Mouse (Mus musculus) kidney, postnatal 14 days (tissue): ENCODE results near the gene Alox5.

ENCODE experiments used
- DNase-seq: peaks from one replicate; pipeline ENCODE4 v3.0.0; 2022; ENCODE audit warnings: mixed read lengths

The Alox5 gene

GRCm38 (mm10) chr6:116417518-116418315 is 43.3 kb downstream of the Alox5 start:
- no peak for DNase-seq

DNA sequence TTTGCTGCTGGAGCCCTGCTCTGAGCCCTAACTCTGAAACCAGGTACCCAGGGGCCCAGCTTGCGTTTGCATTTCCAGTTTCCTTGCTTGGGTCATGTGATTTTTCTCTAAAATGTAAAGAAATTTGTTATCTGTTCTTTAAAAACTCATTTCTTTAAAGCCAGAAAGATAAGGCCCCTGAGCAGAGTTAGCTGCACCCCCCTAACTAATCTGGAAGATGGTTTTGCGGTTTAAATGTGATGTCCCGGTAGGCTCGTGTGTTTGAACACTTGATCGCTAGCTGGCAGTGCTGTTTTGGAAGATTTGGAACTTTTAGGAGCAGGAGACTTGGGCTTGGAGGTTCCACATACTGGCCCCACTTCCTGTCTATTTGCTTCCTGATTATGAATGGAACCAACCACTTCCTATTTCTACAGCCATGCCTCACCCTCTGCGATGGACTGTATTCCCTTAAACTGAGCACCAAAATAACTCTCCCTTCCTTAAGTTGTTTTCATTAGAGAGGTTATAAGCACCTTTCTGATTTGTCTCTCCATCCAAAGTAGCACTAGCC is 44.9 kb downstream of the Alox5 start:
- DNase-seq = no peak

DNA sequence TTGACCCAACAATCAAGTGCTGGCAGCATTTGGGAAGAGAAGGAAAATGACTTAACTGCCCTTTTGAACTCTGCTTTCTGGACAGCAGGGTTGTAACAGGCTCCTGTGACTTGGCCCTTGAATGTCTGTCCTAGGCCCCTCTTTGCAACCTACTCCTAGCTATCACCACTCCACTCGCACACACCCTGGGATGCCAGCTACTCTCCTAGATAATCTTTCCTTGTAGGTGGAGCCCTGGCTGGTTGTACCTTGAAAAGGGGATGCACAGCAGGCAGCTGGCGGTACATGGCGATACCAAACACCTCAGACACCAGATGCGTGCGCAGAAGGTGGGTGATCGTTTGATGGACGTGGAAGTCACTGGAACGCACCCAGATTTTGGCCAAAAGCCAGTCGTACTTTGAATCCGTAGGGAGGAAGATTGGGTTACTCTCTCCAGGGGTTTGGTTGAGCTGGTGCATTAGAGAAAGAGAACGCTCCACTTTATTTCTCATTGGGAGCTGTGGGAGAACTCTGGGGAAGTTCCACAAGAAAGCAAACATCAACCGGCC is 45.8 kb downstream of the Alox5 start:
- DNase-seq = no peak

GRCm38 (mm10) chr6:116412546-116413325 is 48.2 kb downstream of the Alox5 start:
- no peak for DNase-seq

GRCm38 (mm10) chr6:116411716-116412115 is 49.3 kb downstream of the Alox5 start:
- no peak for DNase-seq

DNA sequence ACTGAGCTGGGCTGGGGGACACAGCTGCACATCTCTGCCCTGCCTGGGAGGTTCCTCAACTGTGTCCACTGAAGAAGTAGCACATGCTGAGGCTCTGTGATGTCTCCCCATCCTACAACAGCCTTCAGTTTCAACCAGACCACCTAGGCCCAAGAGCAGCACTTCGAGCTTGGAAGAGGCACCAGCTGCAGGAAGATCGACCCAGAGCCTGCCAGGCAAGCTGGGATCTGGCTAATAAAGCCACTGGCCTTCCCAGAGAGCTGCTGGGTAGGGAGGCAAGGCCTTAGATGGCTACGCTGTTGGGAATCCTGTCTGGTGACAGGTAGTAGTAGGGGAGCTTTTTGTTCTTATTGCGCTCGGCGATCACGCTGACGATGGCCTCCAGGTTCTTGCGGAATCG is 50.5 kb downstream of the Alox5 start:
- DNase-seq = no peak

DNA sequence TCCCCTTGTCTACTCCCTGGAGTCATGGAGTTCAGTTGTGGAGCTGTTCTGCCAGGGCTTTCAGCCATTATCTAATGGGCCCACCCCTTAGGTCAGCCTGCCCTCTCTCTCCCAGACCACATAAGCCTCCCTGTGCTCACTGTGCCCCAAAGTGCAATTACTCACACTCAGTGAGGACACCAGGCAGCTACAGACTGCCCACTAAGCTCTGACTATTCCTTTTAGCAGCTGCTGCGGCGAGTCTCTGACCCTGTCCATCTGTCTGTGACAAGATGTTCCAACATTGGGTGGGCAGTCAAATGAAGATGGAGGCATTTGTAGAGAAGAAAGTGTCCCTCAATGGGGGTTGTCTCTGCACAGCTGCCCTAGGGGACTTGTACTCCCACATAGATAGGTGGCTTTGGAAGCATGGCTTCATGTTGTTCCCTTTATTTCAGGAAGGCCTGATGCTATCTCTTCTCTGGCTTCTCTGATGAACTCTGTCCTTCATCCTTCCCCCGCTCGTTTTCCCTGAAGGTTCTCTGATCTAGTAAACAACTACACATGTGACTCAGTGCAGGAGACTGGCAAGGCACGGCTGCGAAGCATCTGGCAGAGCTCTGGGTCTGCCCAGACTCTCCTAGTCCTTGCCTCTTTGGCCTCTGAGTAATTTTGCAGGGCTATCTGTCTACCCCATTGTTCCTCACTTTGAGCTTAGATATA is 52.9 kb downstream of the Alox5 start:
- DNase-seq = no peak

- DNase-seq = no peak
Measured at GRCm38 (mm10) chr6:116407216-116407615, 53.8 kb downstream of the Alox5 start.

- DNase-seq = no peak
Measured at GRCm38 (mm10) chr6:116406680-116407079, 54.3 kb downstream of the Alox5 start.

- DNase-seq = no peak
Measured at GRCm38 (mm10) chr6:116406152-116406551, 54.8 kb downstream of the Alox5 start.

DNA sequence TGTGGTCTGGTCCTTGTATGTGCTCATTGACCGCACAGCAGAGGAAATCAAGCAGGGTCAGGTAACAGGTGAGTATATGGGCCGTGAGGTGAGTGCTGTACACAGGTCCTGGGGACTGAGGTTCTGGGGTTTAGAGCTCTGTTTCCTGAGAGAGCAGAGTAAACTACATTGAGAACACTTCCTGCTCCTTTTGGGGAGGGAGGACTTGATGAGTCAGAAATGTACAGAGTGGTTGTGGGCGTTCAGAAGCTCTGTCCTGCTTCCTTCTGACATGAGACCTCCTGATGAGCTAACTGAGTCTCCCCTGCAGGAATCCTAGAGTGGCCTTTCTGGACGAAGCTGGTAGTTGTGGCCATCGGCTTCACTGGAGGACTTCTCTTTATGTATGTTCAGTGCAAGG is 55.3 kb downstream of the Alox5 start:
- DNase-seq = no peak

DNA sequence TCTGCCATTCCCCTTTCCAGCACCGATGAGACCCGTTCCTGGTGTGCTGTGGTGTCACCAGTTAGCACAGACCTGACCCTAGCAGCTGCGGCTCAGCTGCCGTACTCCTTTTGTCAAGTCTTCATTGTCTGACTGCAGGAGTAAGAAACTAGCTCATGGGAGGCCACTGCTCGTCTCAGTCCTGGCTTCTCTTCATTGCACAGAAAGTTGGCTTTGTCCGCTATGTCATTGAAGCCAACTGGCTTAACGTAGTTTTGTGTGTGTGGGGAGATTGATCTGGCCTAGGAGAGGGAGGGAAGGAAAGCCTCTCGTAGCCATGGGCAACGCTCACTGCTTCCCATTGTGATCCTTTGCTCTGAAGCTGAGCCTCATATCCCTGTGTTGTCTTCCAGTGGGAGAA is 55.7 kb downstream of the Alox5 start:
- DNase-seq = no peak

DNA sequence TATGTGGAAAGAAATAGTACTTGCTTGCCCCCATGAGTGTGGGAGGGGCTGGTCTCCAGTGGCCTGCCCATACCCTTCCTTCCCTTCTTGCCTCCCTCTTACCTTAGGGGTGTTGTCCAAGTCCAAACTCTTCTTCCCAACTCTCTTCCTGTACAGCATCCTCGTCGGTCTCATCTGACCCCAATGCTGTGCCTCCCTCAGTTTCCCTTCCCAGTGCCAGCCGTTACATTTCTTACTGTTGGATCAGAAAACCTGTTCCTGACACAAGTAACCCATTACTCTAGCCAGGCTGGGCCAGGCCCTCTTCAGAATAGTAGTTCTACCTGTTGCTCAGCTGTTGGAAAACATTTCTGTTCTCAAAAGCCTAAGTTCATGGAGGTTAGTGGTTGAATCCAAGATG is 58.6 kb downstream of the Alox5 start:
- no peak for DNase-seq

DNA sequence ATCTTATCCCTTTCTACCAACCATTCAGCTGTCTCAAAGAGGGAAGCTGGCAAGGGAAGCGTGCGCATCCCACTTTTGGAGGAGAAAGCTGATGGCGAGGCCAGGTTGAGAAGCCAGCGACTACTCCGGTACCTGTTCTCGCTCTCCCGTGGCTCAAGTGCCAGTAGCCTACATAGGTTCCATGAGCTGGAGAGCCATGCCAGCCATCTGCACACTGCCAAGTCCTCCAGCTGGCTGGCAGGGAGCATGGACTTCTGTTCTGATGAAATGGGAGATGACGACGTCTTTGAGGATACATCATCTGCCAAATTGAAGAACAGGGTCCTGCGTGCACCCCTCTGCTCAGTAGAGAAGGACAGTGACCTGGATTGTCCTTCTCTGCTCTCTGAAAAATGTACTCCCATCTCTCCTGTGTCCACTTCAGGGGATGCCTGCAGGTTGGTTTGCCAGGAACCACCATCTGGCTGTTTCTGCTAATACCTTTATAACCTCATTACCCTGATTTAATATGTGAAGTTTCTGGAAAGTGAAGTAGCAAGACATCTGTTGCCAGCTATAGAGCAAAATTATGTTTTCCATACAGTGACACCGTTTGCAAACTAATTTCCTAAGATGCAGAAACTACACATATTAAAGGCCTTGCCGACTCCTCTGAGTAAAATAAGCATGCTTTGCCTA is 59.1 kb downstream of the Alox5 start:
- DNase-seq = no peak

- DNase-seq = no peak
Measured at GRCm38 (mm10) chr6:116398136-116398535, 62.8 kb downstream of the Alox5 start.

GRCm38 (mm10) chr6:116397621-116398020 is 63.4 kb downstream of the Alox5 start:
- no peak for DNase-seq

GRCm38 (mm10) chr6:116394916-116395648 is 65.9 kb downstream of the Alox5 start:
- no peak for DNase-seq

GRCm38 (mm10) chr6:116389481-116389880 is 71.5 kb downstream of the Alox5 start:
- DNase-seq = no peak

DNA sequence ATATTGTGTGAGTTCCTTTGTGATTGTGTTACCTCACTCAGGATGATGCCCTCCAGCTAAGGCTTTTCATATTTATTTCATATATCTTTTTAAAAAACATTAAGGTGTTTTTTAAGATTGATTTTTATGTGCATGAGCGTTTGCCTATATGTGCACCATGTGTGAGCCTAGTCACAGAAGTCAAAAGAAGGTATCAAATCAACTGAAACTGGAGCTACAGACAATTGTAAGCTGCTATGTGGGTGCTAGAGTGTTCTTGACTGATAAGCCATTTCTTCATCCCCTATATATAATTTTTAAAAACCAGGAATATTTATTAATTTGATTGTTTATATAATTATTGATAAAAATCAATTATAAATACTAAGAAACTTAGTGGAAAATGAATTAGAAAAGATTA is 72.9 kb downstream of the Alox5 start:
- no peak for DNase-seq

GRCm38 (mm10) chr6:116386506-116386905 is 74.5 kb downstream of the Alox5 start:
- DNase-seq = no peak

GRCm38 (mm10) chr6:116386045-116386415 is 74.9 kb downstream of the Alox5 start:
- DNase-seq = peak; percentile 69
